Mouse (Mus musculus) cerebellum, postnatal 36 days (tissue): ENCODE measurements around the gene Gm21258.
"Not testable (repeated sequence)": the region's sequence is repeated elsewhere in the genome, so short reads cannot be mapped to it uniquely, and the experiment has no call there.

Experiments
- DNase-seq, 2 experiments: peaks; one replicate each; pipeline ENCODE4 v3.0.0; 2021 to 2022; ENCODE audit warnings: mixed read lengths in 2 of 2

Gm21258 gene

DNA sequence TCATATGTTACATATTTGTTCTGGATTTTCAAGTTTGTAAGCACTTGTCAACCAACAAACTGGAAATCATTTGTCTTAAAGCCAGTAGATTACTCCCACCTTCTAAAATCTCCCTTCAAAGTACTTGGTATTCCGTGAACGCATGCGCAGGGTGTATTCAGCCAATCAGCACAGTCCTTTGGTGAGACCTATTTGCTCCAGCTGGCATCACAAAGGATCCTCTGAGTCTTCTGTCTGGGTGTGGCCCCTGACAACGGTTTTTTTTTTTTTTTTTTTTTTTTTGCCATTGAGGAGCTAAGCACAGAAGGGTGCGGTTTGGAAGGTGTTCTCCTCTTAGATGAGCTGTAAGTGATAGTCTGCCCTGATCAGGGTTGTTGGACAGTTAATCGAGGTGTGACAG is at the start of gene Gm21258:
Gene Gm21258 (plus strand): TSS at position 301 of the 400 bp plus-strand sequence.
- DNase-seq: not testable (repeated sequence)
